Mouse (Mus musculus) kidney, adult 2 months (tissue): ENCODE measurements around the gene Stx8.

ENCODE experiments used
- CTCF ChIP-seq: fragments of 200-500 bp; conservative IDR thresholded peaks from 2 replicates; pipeline ENCODE4 v1.5.1; 2011; ENCODE audit warnings: low read depth, mild to moderate bottlenecking, control low read depth, low read length, moderate library complexity, mixed read lengths; ENCODE audit not compliant: insufficient read depth, insufficient read length
- POLR2A ChIP-seq: fragments of 200-500 bp; IDR thresholded peaks from one replicate; pipeline ENCODE4 v1.6.1; 2011; ENCODE audit warnings: low read depth, low read length, control low read depth

- TF ChIP-seq CTCF (no peak), POLR2A (no peak)
These were observed 235.9 kb downstream of the Stx8 start for GRCm38 (mm10) chr11:68201811-68202459.
